Mouse (Mus musculus) liver, embryonic 14.5 days (tissue): ENCODE data around the gene Pou2f1. TPM values are rescaled to one million over a fixed set of nuclear protein-coding genes. Genes with fewer than 3 reads are reported as not detected.
A peak's percentile ranks its signal among the peaks of the same experiment; 100 is the strongest.

Source experiments
- ATAC-seq: fragments of 200-750 bp; cut with Nextera tagmentation; 2 replicates; pipeline ENCODE4 v1.8.0; 2017; ENCODE audit warnings: moderate number of reproducible peaks, mild to moderate bottlenecking, moderate library complexity; ENCODE audit not compliant: insufficient read depth
- DNase-seq, 3 experiments: peaks; one replicate each; pipeline ENCODE4 v3.0.0-alpha.2; 2012 to 2013; ENCODE audit warnings: low read depth in 3 of 3, low spot score in 3 of 3
- H3K27ac ChIP-seq: fragments of 300-500 bp; sonication (generic); 2 replicates; pipeline ENCODE4 v1.5.1; 2014; ENCODE audit warnings: moderate library complexity, mild to moderate bottlenecking, control low read depth, inconsistent platforms
- H3K27me3 ChIP-seq: fragments of 300-500 bp; sonication (generic); 2 replicates; pipeline ENCODE4 v1.6.1; 2014; ENCODE audit warnings: mild to moderate bottlenecking, low read length, moderate library complexity; ENCODE audit not compliant: control insufficient read depth, insufficient read depth
- H3K36me3 ChIP-seq: fragments of 300-500 bp; sonication (generic); replicated peaks from 2 replicates; pipeline ENCODE4 v1.6.1; 2014; ENCODE audit warnings: low read depth; ENCODE audit not compliant: control insufficient read depth, insufficient read depth
- H3K4me1 ChIP-seq, 2 experiments: fragments of 200-500 bp in 1 of 2; fragments of 300-500 bp in 1 of 2; sonication (generic) in 1 of 2; replicated peaks; 2 replicates each; pipeline ENCODE4 v1.6.1; 2012 to 2014; ENCODE audit warnings: antibody characterized with exemption in 1 of 2, inconsistent platforms in 1 of 2, low read length in 1 of 2; ENCODE audit not compliant: control insufficient read depth in 2 of 2, insufficient read depth in 2 of 2
- H3K4me2 ChIP-seq: fragments of 300-500 bp; sonication (generic); 2 replicates; pipeline ENCODE4 v1.6.1; 2014; ENCODE audit warnings: low read depth, mild to moderate bottlenecking, control low read depth, moderate library complexity
- H3K4me3 ChIP-seq, 2 experiments: fragments of 200-500 bp in 1 of 2; fragments of 300-500 bp in 1 of 2; sonication (generic) in 1 of 2; 2 replicates each; pipeline ENCODE4 v1.5.1; 2012 to 2014; ENCODE audit warnings: low read depth in 2 of 2, low read length in 2 of 2, mild to moderate bottlenecking in 2 of 2, control low read depth in 1 of 2, inconsistent platforms in 1 of 2, moderate library complexity in 1 of 2; ENCODE audit not compliant: insufficient read depth in 1 of 2
- H3K9ac ChIP-seq: fragments of 300-500 bp; sonication (generic); replicated peaks from 2 replicates; pipeline ENCODE4 v1.6.1; 2014; ENCODE audit warnings: mild to moderate bottlenecking, control low read depth, moderate library complexity
- H3K9me3 ChIP-seq: fragments of 300-500 bp; sonication (generic); 2 replicates; pipeline ENCODE4 v1.6.1; 2016; ENCODE audit warnings: low read length, mixed read lengths; ENCODE audit not compliant: control insufficient read depth
- CTCF ChIP-seq: IDR thresholded peaks from 2 replicates; pipeline ENCODE4 v1.5.1; 2016; ENCODE audit warnings: antibody characterized with exemption, low read depth, control low read depth
- EP300 ChIP-seq: IDR thresholded peaks from 2 replicates; pipeline ENCODE4 v1.6.1; 2016; ENCODE audit warnings: antibody characterized with exemption, low read depth
- WGBS: fragments of 180-500 bp; shearing (Covaris S2); extraction: QIAGEN DNeasy Blood & Tissue Kit; methylation state at CpG from one replicate; pipeline ENCODE4 v1.1.7; 2014; ENCODE audit not compliant: insufficient replicate concordance; 5-methylcytosine and 5-hydroxymethylcytosine counted together
- polyA plus RNA-seq, 2 experiments: library from polyadenylated mRNA; depleted of rRNA in 1 of 2; stranded (reverse) in 1 of 2; unstranded in 1 of 2; fragments of >200 nt; fragmentation: Nextera tagmentation in 1 of 2; extraction: Ambion mirVana in 1 of 2; gene quantifications; 2 replicates each; pipeline versions ENCODE4 v1.2.1 to v1.2.3; 2012 to 2014

Gene Pou2f1
- polyA plus RNA-seq, 2 experiments, result 1.9 to 3.9 TPM

DNA sequence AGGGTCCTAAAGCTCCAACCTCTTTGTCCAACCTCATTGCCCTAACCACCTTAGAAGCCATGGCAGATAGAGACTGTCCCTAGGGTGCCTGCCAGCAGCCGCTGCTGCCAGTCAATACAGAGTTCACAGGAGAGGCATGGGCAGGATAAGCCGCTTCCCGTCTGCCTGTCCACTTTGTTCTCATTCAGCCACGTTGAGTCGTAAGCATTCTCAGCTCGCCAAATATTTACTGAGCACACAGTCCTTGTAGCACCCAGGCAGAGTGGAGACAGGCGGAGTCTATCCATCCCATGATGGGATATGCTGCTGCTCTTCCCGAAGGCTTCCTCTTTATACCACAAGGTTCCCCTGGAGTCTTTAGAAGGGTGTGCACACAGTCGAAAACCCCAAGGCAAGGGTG, 185.2 kb downstream of the Pou2f1 start:
- no peaks in the 10 kb centered on the region for H3K36me3 ChIP-seq
- no peak overlapping the region for H3K4me3 ChIP-seq
- H3K9me3 ChIP-seq, result no peaks in the 10 kb centered on the region
- H3K9ac ChIP-seq, result no peak overlapping the region
- H3K4me1 ChIP-seq, result peaks cover 28 to 29% of the 10 kb centered on the region in 2 experiments
- no peak for ATAC-seq
- no peak for TF ChIP-seq EP300
- TF ChIP-seq CTCF, result 0 out of 2 replicates have a peak, but pooled peaks have one; percentile 4
- H3K27me3 ChIP-seq, result peaks cover 6% of the 10 kb centered on the region
- DNase-seq, result no peak
- H3K4me2 ChIP-seq, result peak overlapping the region; percentile 8; the same call in 1 of the 2 replicates
- H3K27ac ChIP-seq, result no peak overlapping the region
- 58% methylated on average over 9 of the region's 9 CpGs for WGBS

DNA sequence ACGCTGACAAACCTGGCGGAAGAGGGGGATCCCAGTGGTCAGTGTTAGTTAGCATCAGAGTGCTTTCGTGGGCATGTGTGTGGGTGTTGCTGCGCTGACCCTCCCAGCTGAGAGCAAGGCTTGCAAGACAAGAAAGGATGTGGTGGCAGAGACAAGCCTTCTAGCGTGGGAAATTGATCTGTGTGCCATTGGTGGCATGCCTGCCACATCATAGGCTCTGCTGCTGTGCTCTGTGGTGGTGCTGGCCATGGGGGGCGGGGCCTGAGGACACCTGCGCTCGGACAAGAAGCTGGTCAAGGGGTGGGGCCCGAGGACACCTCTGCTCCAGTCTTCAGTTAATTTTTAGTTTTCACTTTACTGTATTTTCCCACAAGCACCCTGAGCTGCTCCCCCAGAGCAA, 186.1 kb downstream of the Pou2f1 start:
- DNase-seq (no peak), ATAC-seq (no peak)
- Histone ChIP-seq H3K9ac (no peak overlapping the region), H3K4me1 (peaks cover 28 to 29% of the 10 kb centered on the region in 2 experiments), H3K9me3 (no peaks in the 10 kb centered on the region), H3K36me3 (no peaks in the 10 kb centered on the region), H3K4me3 (no peak overlapping the region), H3K27ac (no peak overlapping the region), H3K27me3 (peaks cover 6% of the 10 kb centered on the region), H3K4me2 (no peak overlapping the region)
- TF ChIP-seq CTCF, result no peak
- TF ChIP-seq EP300, result no peak
- WGBS, result 77% methylated on average over 9 of the region's 9 CpGs

Other genes starting within 250 kb of the Pou2f1 start
- 81.8 and 106 TPM in 2 replicates for gene Creg1, start 238.9 kb downstream of the Pou2f1 start, polyA plus RNA-seq (2012; rRNA removed)
- 369 and 390 TPM in 2 replicates for gene Creg1, start 238.9 kb downstream of the Pou2f1 start, polyA plus RNA-seq (2014; fragmentation: Nextera tagmentation; extraction: Ambion mirVana)
- 0.04 and 0.07 TPM in 2 replicates for gene Cd247, start 214.0 kb downstream of the Pou2f1 start, polyA plus RNA-seq (2012; rRNA removed)
- 0.16 and 0.47 TPM in 2 replicates for gene Cd247, start 214.0 kb downstream of the Pou2f1 start, polyA plus RNA-seq (2014; fragmentation: Nextera tagmentation; extraction: Ambion mirVana)
- gene Dusp27, start 125.2 kb upstream of the Pou2f1 start, polyA plus RNA-seq (2012; rRNA removed), result 0.02 and 0.03 TPM in 2 replicates
- gene Dusp27, start 125.2 kb upstream of the Pou2f1 start, polyA plus RNA-seq (2014; fragmentation: Nextera tagmentation; extraction: Ambion mirVana), result 0.08 TPM in 1 of 2 replicates, not detected in the other
- gene Gpa33, start 127.6 kb upstream of the Pou2f1 start, polyA plus RNA-seq (2012; rRNA removed), result 0.01 and 0.12 TPM in 2 replicates
- not detected in 2 replicates for gene Gpa33, start 127.6 kb upstream of the Pou2f1 start, polyA plus RNA-seq (2014; fragmentation: Nextera tagmentation; extraction: Ambion mirVana)
- gene Mael, start 236.1 kb upstream of the Pou2f1 start, polyA plus RNA-seq (2012; rRNA removed), result not detected in 2 replicates
- not detected in 2 replicates for gene Mael, start 236.1 kb upstream of the Pou2f1 start, polyA plus RNA-seq (2014; fragmentation: Nextera tagmentation; extraction: Ambion mirVana)